Mouse (Mus musculus): ENCODE measurements around the gene Hoxd10.

Gene Hoxd10

DNA sequence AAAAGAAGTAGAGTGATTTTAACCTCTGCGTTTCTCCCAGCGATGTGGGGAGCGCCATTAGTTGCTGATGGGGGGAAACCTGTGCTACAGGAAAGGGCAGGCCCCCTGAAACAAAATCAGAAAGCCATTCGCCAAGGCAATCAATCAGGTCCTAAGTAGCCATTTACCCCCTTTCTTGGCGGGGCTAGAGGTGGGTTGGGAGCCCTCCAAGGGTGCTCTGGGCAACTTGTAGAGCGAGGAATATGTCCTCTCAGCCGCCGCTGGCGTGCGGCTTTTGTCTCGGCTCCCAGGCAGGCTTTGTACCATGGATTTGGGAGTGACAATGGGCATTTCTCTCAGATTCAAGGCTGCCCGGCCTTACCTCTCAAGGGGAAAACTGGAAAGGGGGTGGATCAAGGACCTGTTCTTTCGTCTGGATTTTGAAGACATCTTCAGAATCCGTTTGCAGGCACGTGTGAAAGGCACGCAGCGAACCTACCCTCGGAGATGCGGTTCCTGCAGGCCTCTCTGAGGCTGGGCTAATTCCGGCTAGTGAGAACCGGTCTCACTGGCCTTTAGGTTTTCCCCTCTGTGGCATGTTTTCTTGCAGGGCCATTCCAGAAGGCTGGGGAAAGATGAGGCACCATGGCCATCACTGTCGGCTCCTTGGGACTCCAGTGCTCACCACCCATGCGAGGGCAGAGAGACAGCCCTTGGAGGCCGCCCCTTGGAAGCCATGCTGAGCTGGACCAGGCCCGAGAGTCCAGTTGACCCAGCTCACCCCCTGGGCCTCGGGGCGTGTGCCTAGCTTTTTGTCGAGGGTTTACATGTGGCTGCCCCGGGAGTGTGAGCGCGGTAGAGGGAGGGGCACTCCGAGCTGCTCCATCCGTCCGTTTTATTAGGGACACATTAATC, 5.0 kb downstream of the Hoxd10 start:
- no peak for DNase-seq (ENCODE audit: low spot score)

DNA sequence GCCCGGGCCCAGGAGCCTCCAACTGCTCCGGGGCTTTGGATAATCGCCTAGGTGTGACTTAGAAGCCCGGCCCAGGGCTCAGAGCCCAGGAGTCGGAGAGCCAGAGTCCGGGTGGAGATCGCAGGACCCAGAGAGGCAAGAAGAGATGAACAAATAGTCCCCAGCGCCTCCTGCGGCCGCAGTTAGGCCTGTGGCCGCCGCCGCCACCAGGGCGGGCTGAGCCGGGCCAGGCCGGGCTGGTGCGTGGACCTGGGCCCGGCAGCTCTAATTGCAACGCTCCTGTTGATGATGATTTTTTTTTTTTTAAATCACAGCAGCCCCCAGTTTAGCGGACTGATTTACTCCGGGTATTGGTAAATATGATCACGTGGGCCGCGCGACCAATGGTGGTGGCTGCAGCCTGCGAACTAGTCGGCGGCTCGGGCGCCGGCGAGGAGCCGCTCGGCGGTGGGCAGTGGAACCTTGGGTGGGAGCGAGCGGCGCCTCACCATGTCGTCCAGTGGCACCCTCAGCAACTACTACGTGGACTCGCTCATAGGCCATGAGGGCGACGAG, 5.9 kb downstream of the Hoxd10 start, which contains the start of gene Hoxd9:
TSS of gene Hoxd9 (plus strand) at position 161 of the 555 bp plus-strand sequence.
- no peak for DNase-seq (ENCODE audit: low spot score)

DNA sequence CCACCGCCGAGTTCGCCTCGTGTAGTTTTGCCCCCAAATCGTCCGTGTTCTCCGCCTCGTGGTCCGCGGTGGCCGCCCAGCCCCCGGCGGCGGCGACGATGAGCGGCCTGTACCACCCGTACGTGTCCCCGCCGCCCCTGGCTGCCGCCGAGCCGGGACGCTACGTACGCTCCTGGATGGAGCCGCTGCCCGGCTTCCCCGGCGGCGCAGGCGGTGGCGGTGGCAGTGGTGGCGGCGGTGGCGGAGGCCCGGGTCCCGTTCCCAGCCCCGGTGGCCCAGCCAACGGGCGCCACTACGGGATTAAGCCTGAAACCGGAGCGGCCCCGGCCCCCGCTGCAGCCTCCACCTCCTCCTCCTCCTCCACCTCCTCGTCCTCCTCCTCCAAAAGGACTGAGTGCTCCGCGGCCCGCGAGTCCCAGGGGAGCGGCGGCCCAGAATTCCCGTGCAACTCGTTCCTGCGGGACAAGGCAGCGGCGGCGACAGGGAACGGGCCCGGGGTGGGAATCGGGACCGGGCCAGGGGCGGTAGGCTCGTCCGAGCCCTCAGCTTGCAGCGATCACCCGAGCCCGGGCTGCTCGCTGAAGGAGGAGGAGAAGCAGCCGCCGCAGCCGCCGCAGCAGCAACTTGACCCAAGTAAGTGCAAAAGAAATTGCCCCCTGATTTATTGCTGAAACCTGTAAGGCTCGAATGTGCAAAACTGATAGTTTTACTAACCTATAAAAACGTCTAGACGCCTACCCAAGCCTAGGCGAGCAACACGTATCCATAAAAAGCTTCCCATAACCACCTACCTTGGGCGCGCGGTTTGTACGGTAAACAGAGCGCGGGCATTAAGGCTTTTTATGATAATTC, 6.7 kb downstream of the Hoxd10 start:
- no peak for DNase-seq (ENCODE audit: low spot score)

DNA sequence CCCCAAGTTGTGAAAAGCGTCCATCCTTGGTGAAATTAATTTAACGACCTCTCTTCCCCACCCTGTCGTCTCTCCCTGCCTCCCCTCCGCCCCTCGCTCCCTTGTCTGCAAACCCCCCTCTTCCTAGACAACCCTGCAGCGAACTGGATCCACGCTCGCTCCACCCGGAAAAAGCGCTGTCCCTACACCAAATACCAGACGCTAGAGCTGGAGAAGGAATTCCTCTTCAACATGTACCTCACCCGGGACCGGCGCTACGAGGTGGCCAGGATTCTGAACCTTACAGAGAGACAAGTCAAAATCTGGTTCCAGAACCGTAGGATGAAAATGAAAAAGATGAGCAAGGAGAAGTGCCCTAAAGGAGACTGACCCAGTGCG, 7.3 kb downstream of the Hoxd10 start:
- DNase-seq (ENCODE audit: low spot score): no peak

DNA sequence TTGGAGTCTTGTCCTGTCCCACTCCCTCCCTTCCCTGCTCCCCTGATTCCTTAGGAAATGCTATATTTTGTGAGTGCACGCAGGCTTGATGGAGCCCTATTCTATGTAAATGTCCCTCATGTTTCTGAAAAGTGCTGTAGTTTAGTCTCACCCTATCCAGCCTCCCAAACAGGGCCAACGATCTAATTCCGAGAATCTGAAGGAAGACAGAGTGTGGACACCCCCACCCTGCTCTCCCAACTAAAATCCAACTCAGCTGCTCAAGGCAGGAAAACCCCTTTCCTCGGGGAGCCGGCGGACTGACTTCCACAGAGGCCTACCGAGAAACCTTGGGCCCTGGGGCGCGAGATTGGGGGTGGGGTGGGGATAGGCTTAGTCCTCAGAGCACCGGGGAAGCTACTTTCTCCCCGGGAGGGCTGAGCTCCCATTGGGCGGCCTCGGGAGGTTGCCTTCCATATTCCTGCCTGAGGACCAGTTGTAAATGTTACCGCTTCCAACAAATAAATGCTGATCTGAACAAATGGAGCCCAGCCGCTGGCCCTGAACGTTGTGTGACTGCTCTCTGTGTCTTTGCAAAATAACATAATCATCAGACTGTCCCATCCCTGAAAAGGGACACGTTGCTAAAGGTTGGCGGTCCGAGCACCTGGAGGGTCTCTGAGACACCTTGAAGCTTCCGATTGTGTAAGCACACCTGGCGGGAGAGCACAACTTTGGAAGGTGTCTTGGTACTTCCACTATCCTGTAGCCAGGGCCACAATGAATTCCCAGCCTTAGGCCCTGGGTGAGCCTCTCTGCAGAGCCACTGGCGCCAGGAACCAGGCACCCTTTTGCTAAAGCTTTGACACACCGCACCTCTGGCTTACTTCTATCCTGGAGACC, 8.2 kb downstream of the Hoxd10 start:
- DNase-seq (ENCODE audit: low spot score): no peak

DNA sequence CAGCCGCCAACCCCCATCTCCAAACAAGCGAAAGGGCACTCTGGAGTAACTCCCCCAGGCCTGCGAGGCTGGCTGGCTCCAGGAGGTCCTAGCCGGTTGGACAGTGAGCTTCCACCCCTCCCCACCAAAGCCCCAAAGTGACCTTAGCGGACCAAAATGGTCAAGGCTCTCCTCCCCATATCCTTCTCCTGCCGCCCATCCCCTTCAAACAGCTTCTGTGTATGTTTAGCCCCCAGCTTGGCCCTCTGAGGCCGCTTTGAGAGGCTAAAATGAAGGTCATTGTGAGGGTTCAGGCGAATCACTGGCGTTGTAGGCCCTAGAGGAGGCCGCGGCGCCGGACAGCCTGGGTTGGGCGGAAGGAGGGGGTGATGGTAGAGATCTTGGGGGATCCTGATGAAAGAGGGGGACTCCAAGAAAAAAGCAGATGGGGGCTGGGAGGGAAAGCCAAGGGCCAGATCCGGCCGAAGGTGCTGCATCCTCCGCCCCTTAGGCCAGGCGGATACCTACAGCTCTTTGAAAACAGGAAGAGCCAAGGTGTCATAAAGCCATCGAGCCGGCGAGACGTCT, 8.9 kb downstream of the Hoxd10 start:
- DNase-seq (ENCODE audit: low spot score): no peak

DNA sequence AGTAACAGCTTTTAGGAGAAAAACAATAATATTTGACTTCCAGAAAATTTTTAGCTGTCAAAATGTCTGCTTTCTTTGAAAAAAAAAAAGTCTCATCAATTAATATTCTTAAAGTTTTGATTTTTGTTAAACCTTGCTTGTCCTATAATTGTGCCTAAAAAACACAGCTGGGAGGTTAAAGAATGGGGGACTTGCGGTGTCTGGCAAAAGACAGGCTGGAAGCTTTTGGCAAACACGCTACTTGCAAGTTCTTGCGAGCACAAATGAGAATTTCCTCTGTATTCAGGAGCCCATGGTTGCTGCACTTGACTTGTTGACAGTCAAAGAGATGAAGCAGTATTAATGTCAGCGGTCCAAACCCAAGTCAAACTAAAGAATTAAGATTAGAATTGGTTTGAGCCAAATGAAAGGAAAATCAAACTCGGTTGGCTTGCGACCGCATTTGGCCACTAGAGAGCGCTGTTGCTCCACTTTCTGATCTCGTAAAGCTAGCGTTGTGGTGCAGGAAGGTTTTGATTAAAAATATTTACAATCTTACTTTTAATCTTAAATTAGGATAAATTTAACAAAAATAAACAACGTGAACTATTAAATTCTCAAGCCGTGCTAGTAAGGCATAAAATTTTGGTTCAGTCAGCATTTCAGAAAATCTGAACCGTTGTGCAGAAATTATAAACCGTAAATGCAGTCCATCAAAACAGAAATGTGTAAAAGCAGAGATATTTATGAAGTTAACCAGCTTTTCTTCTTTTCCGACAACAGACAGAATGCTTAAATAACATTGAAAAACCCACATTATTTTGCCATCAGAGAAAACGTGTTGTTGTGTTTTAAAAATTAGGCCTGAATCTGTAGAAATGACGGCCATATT, 10.5 kb downstream of the Hoxd10 start:
- no peak for DNase-seq (ENCODE audit: low spot score)

DNA sequence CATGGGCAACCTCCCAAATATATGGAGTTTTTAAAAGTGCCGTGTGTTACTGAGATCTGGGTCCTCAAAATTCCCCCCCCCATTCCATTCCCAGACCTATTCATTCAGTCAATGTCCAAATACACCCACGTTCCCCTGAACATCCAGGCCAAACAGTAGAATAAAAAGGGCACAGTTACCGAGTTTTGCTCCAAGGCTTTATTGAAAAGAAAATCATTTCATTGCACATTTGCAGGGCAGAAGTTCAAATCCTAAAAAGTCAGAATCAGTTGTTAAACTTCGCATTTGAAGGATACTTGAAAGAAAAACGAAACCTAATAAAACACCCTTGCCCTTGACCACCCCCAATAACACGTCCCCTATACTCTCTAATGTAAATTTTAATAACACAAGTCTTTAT, 11.1 kb downstream of the Hoxd10 start:
- DNase-seq (ENCODE audit: low spot score): no peak

DNA sequence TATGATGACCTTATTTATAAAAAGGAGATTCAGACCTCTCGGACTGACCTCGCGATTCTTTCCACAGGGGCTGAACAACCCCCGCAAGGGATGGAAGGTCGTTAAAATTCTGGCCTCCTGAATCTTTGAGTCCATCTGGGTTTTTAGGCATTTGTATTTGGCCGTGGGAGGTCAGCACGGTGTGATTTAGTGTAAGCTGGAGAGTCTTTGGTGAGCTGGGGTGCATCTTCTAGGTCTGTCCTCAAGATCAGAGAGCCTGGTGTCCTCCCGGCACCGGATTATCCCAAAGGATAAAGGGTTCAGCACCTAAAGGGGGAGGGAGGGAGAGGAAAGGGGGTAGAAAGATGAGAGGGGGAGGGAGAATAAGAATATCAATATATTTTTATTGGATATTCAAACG, 11.6 kb downstream of the Hoxd10 start:
- DNase-seq (ENCODE audit: low spot score): no peak

DNA sequence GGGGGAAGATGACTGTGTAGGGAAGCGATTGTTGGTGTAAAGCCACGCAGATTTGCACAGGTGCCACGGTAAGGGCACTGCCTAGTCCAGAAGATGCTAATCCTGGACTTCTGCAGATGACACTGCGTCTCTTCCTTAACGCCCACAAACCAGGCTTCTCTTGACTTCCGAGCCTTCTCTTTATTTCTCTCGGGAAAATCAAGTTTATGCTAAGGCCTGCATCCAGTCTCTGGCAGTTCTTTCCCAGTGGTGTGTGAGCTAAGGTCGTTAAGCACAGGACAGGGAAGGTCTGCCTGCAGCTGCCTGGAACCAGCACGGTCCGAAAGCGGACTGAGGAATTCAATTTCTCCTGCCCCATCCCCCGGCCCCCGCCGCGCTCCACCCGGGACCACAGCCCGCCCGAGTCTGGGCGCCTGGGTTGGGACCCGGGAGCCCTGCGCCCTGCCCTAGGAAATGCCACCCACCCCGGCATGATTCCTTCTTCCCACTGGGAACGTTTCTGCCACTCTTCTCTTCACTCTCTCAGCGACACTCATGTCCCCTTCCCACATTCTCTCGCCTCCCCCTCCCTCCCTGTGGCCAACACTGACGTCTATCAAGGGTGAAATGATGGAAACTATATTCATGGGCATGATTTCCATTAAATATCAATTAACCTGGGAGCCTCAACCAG, 12.1 kb downstream of the Hoxd10 start:
- DNase-seq (ENCODE audit: low spot score): no peak

DNA sequence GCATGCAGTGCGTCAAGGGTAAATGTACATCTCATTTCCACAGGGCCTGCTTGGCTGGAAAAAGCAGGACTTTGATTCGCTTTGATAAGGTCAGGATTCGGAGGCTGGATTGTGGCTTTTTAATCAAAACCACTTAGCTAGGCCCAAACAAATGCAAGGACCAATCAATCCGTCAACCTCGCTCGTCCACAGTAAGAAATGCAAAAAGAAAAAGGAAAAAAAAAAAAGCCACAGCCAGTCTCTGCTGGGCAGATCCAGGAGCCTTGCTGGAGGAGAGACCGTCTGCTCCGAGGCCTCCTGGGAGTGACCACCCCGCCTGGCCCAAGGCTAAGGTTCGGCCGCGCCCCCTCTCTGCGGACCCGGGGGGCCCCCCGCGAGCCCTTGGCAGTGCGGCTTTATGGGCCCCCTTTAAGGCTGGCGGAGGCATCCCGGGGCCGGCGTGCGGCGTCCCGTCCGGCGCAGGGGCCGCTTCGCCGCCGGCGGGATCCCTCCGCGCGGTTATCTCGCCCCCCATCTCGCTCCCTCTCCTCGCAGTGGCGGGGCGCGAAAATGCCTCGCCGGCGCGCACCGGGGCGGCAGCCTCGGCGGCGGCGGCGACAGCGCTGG, 12.8 kb downstream of the Hoxd10 start, which contains the start of gene Hoxd8:
TSS of gene Hoxd8 (plus strand) at position 223 of the 606 bp plus-strand sequence.
- DNase-seq (ENCODE audit: low spot score): no peak

DNA sequence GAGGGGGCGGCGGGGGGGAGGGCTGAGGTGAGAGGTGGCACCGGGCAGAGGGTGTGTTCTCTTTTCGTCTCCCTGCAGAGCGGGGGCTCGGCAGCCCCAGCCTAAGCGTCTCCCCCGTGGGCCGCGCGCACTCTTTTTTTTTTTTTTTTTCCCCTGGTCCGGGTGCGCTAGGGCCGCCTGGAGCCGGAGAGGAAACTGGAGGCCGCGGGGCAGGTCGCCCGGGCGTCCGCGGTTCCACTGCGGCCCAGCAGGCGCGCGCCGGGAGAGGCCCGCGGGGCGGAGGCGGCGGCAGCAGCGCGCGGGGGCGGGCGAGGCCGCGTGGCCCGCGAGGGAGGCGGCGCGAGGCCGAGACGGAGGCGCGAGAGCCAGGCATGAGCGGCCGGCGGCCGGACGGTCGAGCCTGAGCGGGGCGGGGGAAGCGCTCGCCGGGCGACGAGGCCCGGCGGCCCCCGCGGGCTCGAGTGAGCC, 13.3 kb downstream of the Hoxd10 start:
- DNase-seq (ENCODE audit: low spot score): no peak

DNA sequence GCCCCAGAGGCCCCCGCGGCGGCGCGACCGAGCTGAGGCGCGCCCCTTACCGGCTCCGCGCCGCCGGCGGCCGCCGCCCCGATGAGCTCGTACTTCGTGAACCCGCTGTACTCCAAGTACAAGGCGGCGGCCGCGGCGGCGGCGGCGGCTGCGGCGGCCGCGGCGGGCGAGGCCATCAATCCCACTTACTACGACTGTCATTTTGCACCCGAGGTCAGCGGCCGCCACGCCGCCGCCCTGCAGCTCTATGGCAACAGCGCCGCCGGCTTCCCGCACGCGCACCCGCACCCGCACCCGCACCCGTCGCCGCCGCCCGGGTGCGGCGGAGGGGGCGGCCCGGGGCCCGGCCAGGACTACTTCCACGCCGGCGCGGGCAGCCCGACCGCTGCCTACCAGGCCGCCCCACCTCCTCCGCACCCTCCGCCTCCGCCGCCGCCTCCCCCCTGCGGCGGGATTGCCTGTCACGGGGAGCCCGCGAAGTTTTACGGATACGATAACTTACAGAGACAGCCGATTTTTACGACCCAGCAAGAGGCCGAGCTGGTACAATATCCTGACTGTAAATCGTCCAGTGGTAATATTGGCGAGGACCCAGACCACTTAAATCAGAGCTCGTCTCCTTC, 13.9 kb downstream of the Hoxd10 start:
- DNase-seq (ENCODE audit: low spot score): no peak

DNA sequence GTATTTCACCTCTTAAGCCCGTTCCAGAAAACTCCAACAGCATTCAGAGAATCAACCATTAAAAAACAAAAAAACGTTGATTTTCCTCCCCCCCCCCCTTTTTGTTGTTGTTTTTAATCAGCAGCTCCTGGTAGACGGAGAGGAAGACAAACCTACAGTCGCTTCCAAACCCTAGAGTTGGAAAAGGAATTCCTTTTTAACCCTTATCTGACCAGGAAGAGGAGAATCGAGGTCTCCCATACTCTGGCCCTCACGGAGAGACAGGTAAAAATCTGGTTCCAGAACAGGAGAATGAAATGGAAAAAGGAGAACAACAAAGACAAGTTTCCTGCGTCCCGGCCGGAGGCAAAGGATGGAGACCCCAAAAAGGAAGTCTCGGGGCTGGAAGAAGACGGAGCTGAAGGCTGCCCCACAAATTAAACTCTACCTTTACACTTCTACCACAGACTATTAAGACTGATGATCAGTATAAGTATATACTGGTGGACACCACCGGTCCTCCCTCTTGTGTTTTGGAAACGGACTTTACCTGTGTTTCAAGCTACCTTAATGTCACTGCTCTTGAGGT, 14.8 kb downstream of the Hoxd10 start:
- DNase-seq (ENCODE audit: low spot score): no peak

DNA sequence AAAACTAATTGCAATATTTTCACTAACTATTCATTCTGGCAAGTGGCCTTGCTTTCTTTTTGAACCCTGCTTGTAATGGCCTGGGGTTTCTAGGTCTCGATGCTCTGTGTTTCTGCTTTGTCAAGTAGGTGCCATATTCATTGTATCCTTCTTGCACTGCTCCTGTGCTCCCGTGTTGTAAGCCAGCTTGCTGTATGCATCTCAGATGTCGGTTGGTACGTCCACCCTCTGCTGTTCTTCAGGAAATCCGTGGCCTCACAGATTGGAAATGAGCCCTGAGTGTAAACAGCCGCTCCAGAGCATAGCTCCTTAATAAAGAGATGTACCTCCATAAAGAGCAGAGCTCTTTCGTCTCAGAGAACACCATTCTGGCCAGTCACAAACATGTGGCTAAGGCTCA, 15.9 kb downstream of the Hoxd10 start:
- no peak for DNase-seq (ENCODE audit: low spot score)

DNA sequence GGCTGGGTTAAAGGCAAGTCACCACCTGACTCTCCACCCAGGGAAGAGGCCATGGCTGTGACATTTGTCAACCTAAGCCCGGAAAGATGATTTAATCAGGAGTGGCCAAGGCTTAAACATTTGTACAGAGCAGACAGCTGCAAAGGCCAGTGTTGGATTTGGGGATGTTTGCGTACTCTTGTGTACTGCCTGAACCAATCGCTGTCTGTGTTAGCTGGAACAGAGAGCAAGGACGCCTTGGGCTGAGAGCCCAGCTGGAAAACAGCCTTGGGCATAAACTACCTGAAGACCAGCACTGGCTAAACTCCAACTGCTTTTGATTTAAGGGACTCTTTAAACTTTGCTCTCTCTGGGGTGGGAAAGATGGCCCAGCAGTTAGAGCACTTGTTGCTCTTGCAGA, 17.0 kb downstream of the Hoxd10 start:
- no peak for DNase-seq (ENCODE audit: low spot score)

DNA sequence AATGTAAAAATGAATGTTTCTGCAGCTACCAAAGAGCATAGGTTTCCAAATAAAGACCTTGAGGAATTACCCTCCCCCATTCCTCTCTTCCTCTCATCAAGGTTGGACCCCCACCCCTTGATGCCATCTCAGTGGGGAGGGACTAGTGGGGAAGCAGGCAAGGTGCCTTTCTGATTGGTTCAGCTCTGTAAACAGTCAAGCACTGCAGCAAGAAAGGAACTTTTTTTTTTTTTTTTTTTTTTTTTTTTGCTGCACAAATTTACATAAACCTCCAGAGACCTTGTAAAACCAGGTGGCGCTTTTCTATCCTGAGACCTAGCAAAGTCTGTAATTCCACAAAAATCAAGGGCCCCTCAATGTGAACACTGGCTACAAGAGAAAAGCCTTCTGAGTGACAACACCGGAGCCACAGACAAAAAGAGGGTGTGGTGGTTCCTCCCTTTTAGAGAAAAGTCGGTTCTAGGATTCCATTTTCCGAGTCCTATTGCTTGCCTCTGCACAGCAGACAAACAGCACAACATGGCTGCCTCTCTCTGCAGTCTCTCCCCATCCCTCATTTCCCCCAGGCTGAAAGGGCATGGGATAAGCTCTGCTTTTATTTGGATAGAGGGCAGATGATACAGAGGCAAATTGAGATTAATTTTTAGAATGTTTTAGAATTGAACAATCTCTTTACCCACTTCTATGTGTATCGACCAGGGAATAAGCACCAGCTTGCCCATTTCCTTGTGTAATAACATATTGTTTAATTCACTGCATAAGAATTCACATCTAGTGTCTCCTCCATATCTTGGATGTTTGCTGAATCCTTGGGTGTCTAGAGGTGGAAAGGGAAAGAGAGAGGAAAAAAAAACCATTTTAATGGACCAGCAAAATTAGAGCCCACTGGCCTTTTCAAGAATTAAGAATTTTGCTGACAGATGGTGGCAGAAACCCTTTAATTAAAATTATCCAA, 18.0 kb downstream of the Hoxd10 start:
- no peak for DNase-seq (ENCODE audit: low spot score)

Data from ovary, postnatal 10 days (tissue).